9 mouse cellular contexts compared by ENCODE assay signal in the genomic region with DNA sequence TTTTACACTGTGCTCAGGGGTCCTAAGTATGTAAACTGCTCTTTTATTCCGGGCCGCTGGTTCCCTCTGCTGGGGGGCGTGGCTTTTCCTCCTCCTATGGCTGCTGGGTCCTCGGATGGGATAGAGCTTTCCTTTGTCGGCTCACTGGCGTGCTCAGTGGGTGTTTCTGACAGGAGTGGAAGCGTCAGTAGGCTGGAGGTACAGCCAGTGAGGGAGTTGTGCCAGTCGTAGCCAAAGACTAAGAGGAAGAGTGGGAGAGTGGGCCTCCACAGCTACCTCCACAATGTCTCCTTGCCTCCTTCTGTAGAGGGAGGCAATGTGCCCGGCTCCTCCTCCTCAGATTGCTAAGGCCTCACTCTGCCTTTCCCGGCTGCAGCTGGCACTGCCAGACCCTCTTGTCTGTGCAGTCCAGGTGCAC. TPM values are rescaled to one million over a fixed set of nuclear protein-coding genes. Genes with fewer than 3 reads are reported as not detected.
A peak's percentile ranks its signal among the peaks of the same experiment; 100 is the strongest.
DNase-seq lines count a peak whose midpoint lies in the region; ATAC-seq lines count a peak whose summit lies in the region.
"Had no signal": no experiment of that assay in that cellular context is flagged by ENCODE, and none has a peak within 500 bp of the region (broad histone marks: within the 10 kb centered on the region; RNA-seq: fewer than 3 reads in every experiment).

No protein-coding gene starts in this region.

- 10% methylated on average over 10 of the region's 10 CpGs for WGBS in liver, embryonic 12.5 days (ENCODE audit: insufficient replicate concordance)

- H3K4me3 ChIP-seq in liver, embryonic 12.5 days, result no peak overlapping the region

- no peak overlapping the region for H3K27ac ChIP-seq in liver, embryonic 12.5 days
- H3K27ac ChIP-seq: macrophage had no signal

- H3K9ac ChIP-seq in liver, embryonic 12.5 days, result no peak overlapping the region

- ATAC-seq in frontal cortex, adult (ENCODE audit: low TSS enrichment), result peak; percentile 83
- no peak for ATAC-seq in liver, embryonic 12.5 days

- H3K4me2 ChIP-seq in liver, embryonic 12.5 days, result peak overlapping the region; percentile 21

- no peaks in the 10 kb centered on the region for H3K9me3 ChIP-seq in liver, embryonic 12.5 days (replicated peaks)

- no peak for DNase-seq in frontal cortex, postnatal 10 days (ENCODE audit: low spot score in 2 of 2)
- DNase-seq in thymus, postnatal 4 days, result peak; percentile 26
- DNase-seq in thymus, adult 18-20 months, result no peak
- no peak for DNase-seq in gastrocnemius, postnatal 25 days
- no peak for DNase-seq in layer of hippocampus, postnatal 14 days (ENCODE audit: low spot score in 2 of 2)
- DNase-seq in right cerebral cortex, postnatal 4 days, result no peak

- H3K4me1 ChIP-seq in liver, embryonic 12.5 days, result no peaks in the 10 kb centered on the region; the same call in 1 of the 2 replicates

- H3K27me3 ChIP-seq in liver, embryonic 12.5 days (replicated peaks), result peaks cover 33% of the 10 kb centered on the region

- no peaks in the 10 kb centered on the region for H3K36me3 ChIP-seq in liver, embryonic 12.5 days

RNA-seq across cellular contexts. Expression of gene Fam81a, which starts 30.5 kb away (rescaled TPM):
- polyA plus RNA-seq in liver, embryonic 12.5 days (2016; fragmentation: Nextera tagmentation; extraction: Ambion mirVana), result 0.74 and 0.98 TPM in 2 replicates
- total RNA-seq in gastrocnemius, postnatal 25 days (2021), result 1 to 10 TPM in 1 of 2 experiments, under 1 TPM in 1; 0.88 to 1.5 TPM
- 100 to 1,000 TPM; 102 to 104 TPM for total RNA-seq in layer of hippocampus, postnatal 14 days (2021)
- polyA plus RNA-seq: macrophage had no signal

Comparison
In these comparisons a context has a peak if more than half of its experiments do, and no peak if none do; other contexts are left out.
1. RNA of gene Fam81a, which starts 30.5 kb away (total RNA-seq): 102 to 104 TPM in layer of hippocampus, postnatal 14 days; 0.88 to 1.5 TPM in gastrocnemius, postnatal 25 days; every median in the first group is over 10 times any median in the second.